Mouse (Mus musculus): ENCODE data around the gene Gbx2.

- TF ChIP-seq POLR2A (IDR thresholded peaks at IDR 0.05; ENCODE audit: low read depth, low read length) (no peak), CTCF (IDR thresholded peaks at IDR 0.05; ENCODE audit: extremely low read depth, insufficient read length, insufficient replicate concordance, low read depth, low read length) (no peak)
Observed at GRCm38 (mm10) chr1:89899761-89900445, 31.1 kb downstream of the Gbx2 start.
